Mouse (Mus musculus): ENCODE results near the gene Arap1. TPM values are rescaled to one million over a fixed set of nuclear protein-coding genes. Genes with fewer than 3 reads are reported as not detected.

Gene Arap1
- total and polyA plus RNA-seq, 3 experiments, result 21.2 to 46.1 (median 38.5) TPM

DNA sequence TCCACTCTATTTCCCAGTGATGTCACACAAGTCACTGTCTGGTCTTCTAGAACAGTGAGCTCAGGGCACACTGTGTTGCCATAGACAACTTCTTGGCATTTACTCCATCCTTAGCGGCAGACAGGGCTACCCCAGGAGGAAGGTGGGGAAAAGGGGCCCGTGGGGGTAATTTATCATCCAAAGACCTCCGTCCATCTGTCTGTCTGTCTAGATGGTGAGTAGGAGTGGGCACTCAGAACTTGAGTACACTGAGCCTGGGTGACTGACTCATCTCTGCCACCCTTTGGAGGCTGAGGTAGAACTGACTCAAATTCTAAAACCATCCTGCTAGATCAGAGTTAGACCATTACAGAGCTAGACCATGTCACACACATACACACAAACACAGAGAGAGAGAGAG, 30.9 kb upstream of the Arap1 start, which contains the start of gene Stard10:
Gene Stard10 (plus strand): TSS at position 73 of the 400 bp plus-strand sequence.
- Histone ChIP-seq H3K4me3 (replicated peaks in 1 of 3; ENCODE audit: low read depth in 2 of 3, low read length in 2 of 3, poor library complexity in 1 of 3) (no peak within 1 kb of the TSS), H3K27ac (ENCODE audit: insufficient read depth, low read depth) (0 out of 2 replicates have a peak within 1 kb of the TSS, but pooled peaks have one; percentile 1), H3K27me3 (replicated peaks) (peaks cover 37% of the 10 kb centered on the region), H3K36me3 (replicated peaks in 1 of 2; ENCODE audit: control insufficient read depth in 1 of 2, insufficient read depth in 1 of 2, low read length in 1 of 2) (no peaks in the 10 kb centered on the region), H3K79me2 (replicated peaks; ENCODE audit: control insufficient read depth, extremely low read depth, insufficient read depth, poor library complexity, severe bottlenecking) (no peaks in the 10 kb centered on the region), H3K9ac (ENCODE audit: insufficient read depth, low read depth) (no peak within 1 kb of the TSS), H3K4me2 (ENCODE audit: insufficient read depth, low read depth, poor library complexity, severe bottlenecking) (no peak within 1 kb of the TSS), H3K4me1 (ENCODE audit: control insufficient read depth in 1 of 2, insufficient read depth in 2 of 2) (peaks cover 15 to 20% of the 10 kb centered on the region in 2 experiments), H3K9me3 (replicated peaks; ENCODE audit: low read length) (no peaks in the 10 kb centered on the region)
- in situ Hi-C loops (cut with MboI; ENCODE audit: low pct_ligation_motif_present, low pct_unique_long_range_greater_than_20kb, low sequenced_read_pairs), result loop anchor here (5.0 kb wide), 1 partner anchor 35 kb away; no protein-coding TSS in a partner anchor
- DNase-seq (ENCODE audit: extremely low read depth), result no peak
- dilution Hi-C loops (cut with MboI; ENCODE audit: extremely low pct_ligation_motif_present, extremely low pct_unique_long_range_greater_than_20kb, low sequenced_read_pairs), result no loop called here
- TF ChIP-seq NRF1 (IDR thresholded peaks at IDR 0.05; ENCODE audit: low read depth, low read length) (no peak), JUN (IDR thresholded peaks at IDR 0.05; ENCODE audit: insufficient read depth, low read depth, low read length) (no peak), PAX5 (IDR thresholded peaks at IDR 0.05; ENCODE audit: low read length) (no peak), ZKSCAN1 (IDR thresholded peaks at IDR 0.05; ENCODE audit: borderline replicate concordance, low read depth, low read length) (no peak), KAT2A (IDR thresholded peaks at IDR 0.05; ENCODE audit: insufficient replicate concordance, low read length) (no peak), MAX (IDR thresholded peaks at IDR 0.05; ENCODE audit: low read length) (no peak), EP300 (IDR thresholded peaks at IDR 0.05; ENCODE audit: low read length) (no peak), MAFK (IDR thresholded peaks at IDR 0.05; ENCODE audit: insufficient replicate concordance, low read length) (no peak)

DNA sequence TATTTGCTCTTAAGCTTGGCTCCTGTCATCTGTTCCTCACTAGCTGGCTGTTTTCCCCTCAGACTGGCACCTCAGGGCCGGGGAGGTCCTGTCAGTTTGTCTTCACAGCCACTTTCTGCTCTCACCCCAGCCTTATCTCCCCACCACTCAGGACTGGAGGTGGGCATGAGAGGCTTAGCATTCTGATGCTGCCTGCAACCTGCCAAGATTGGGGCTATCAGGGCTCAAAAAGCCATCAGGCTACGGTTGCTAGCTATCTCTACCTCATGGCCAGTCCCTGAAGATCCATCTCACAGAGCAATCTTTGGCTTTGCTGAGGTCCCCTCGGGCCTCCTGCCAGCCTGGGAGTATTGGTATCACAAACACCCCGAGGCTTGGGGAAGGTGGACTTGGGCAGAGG, 29.0 kb upstream of the Arap1 start:
- peaks cover 18 to 21% of the 10 kb centered on the region in 2 experiments for H3K4me1 ChIP-seq (ENCODE audit: control insufficient read depth in 1 of 2, insufficient read depth in 2 of 2)
- H3K9me3 ChIP-seq (replicated peaks; ENCODE audit: low read length), result no peaks in the 10 kb centered on the region
- dilution Hi-C loops (cut with MboI; ENCODE audit: extremely low pct_ligation_motif_present, extremely low pct_unique_long_range_greater_than_20kb, low sequenced_read_pairs), result no loop called here
- TF ChIP-seq UBTF (IDR thresholded peaks at IDR 0.05; ENCODE audit: low read depth, low read length) (no peak), MAFK (IDR thresholded peaks at IDR 0.05; ENCODE audit: insufficient replicate concordance, low read length) (no peak), MAX (IDR thresholded peaks at IDR 0.05; ENCODE audit: low read length) (no peak), POLR2AphosphoS2 (IDR thresholded peaks at IDR 0.05; ENCODE audit: low read depth, low read length) (no peak), TBP (conservative IDR thresholded peaks at IDR 0.05; ENCODE audit: low read depth, low read length) (no peak), MAZ (IDR thresholded peaks at IDR 0.05; ENCODE audit: low read depth, low read length) (no peak), HCFC1 (IDR thresholded peaks at IDR 0.05; ENCODE audit: low read depth, low read length) (no peak), POLR2A (IDR thresholded peaks at IDR 0.05; ENCODE audit: low read depth, low read length) (no peak)
- in situ Hi-C loops (cut with MboI; ENCODE audit: low pct_ligation_motif_present, low pct_unique_long_range_greater_than_20kb, low sequenced_read_pairs), result loop anchor here (5.0 kb wide), 1 partner anchor 33 kb away; no protein-coding TSS in a partner anchor
- H3K36me3 ChIP-seq (replicated peaks in 1 of 2; ENCODE audit: control insufficient read depth in 1 of 2, insufficient read depth in 1 of 2, low read length in 1 of 2), result no peaks in the 10 kb centered on the region
- no peak overlapping the region for H3K27ac ChIP-seq (ENCODE audit: insufficient read depth, low read depth)
- H3K9ac ChIP-seq (ENCODE audit: insufficient read depth, low read depth), result no peak overlapping the region
- no peaks in the 10 kb centered on the region for H3K79me2 ChIP-seq (replicated peaks; ENCODE audit: control insufficient read depth, extremely low read depth, insufficient read depth, poor library complexity, severe bottlenecking)
- H3K27me3 ChIP-seq (replicated peaks), result peaks cover 48% of the 10 kb centered on the region
- H3K4me3 ChIP-seq (replicated peaks in 1 of 3; ENCODE audit: low read depth in 2 of 3, low read length in 2 of 3, poor library complexity in 1 of 3), result no peak overlapping the region
- no peak overlapping the region for H3K4me2 ChIP-seq (ENCODE audit: insufficient read depth, low read depth, poor library complexity, severe bottlenecking)
- no peak for DNase-seq (ENCODE audit: extremely low read depth)

Measured in CH12.LX (cell line).